In genomic region chr6:100929759-100930358, GRCm38 (mm10) we compare ENCODE assay signal across 10 mouse cellular contexts.
DNase-seq lines count a peak whose midpoint lies in the region; ATAC-seq and TF ChIP-seq lines count a peak whose summit lies in the region.
"Had no signal": no experiment of that assay in that cellular context is flagged by ENCODE, and none has a peak within 500 bp of the region (broad histone marks: within the 10 kb centered on the region; RNA-seq: fewer than 3 reads in every experiment).

No protein-coding gene starts in this region.

- H3K4me3 ChIP-seq in hindbrain, embryonic 16.5 days (ENCODE audit: low read length) = no peak overlapping the region
- no peak overlapping the region for H3K4me3 ChIP-seq in hindbrain, postnatal 0 days (ENCODE audit: low read length)
- no peak overlapping the region for H3K4me3 ChIP-seq in embryonic facial prominence, embryonic 12.5 days
- no peak overlapping the region for H3K4me3 ChIP-seq in forebrain, embryonic 12.5 days (replicated peaks)

- no peak overlapping the region for H3K9ac ChIP-seq in hindbrain, embryonic 16.5 days (ENCODE audit: low read depth, low read length)
- H3K9ac ChIP-seq in hindbrain, postnatal 0 days (replicated peaks; ENCODE audit: low read length) = no peak overlapping the region
- no peak overlapping the region for H3K9ac ChIP-seq in embryonic facial prominence, embryonic 12.5 days
- H3K9ac ChIP-seq in forebrain, embryonic 12.5 days = no peak overlapping the region

- DNase-seq in hindbrain, postnatal 0 days (ENCODE audit: low spot score) = no peak
- DNase-seq in brain, adult 2 months (ENCODE audit: low read depth, low spot score) = peak; percentile 82
- peak; percentile 40 to 79 for DNase-seq in left cerebral cortex, postnatal 25 days (ENCODE audit: low spot score in 2 of 2)
- DNase-seq in cerebellum, adult 11 months = no peak
- DNase-seq in adipocyte (ENCODE audit: low spot score) = no peak
- DNase-seq: cerebellum, postnatal 36 days; thymus, postnatal 36 days had no signal

- intact Hi-C loops in left cerebral cortex, postnatal 25 days (cut with DNase I) = no loop called here

- no peaks in the 10 kb centered on the region for H3K27me3 ChIP-seq in hindbrain, embryonic 16.5 days (replicated peaks; ENCODE audit: control insufficient read depth, insufficient read depth, low read length)
- H3K27me3 ChIP-seq in hindbrain, postnatal 0 days (ENCODE audit: insufficient read depth, low read length) = no peaks in the 10 kb centered on the region
- H3K27me3 ChIP-seq in embryonic facial prominence, embryonic 12.5 days = no peaks in the 10 kb centered on the region
- no peaks in the 10 kb centered on the region for H3K27me3 ChIP-seq in forebrain, embryonic 12.5 days

- H3K36me3 ChIP-seq in hindbrain, embryonic 16.5 days (ENCODE audit: control insufficient read depth, insufficient read depth, low read length) = no peaks in the 10 kb centered on the region
- H3K36me3 ChIP-seq in hindbrain, postnatal 0 days (ENCODE audit: insufficient read depth, low read length) = no peaks in the 10 kb centered on the region
- H3K36me3 ChIP-seq in embryonic facial prominence, embryonic 12.5 days = no peaks in the 10 kb centered on the region
- H3K36me3 ChIP-seq in forebrain, embryonic 12.5 days (replicated peaks) = no peaks in the 10 kb centered on the region

- WGBS in hindbrain, embryonic 16.5 days = 63% methylated on average over 10 of the region's 10 CpGs
- 60% methylated on average over 10 of the region's 10 CpGs for WGBS in hindbrain, postnatal 0 days
- 20% methylated on average over 10 of the region's 10 CpGs for WGBS in embryonic facial prominence, embryonic 12.5 days
- 70% methylated on average over 10 of the region's 10 CpGs for WGBS in forebrain, embryonic 12.5 days

- no peak for ATAC-seq in hindbrain, embryonic 16.5 days
- no peak for ATAC-seq in hindbrain, postnatal 0 days
- no peak for ATAC-seq in embryonic facial prominence, embryonic 12.5 days (ENCODE audit: insufficient number of reproducible peaks, insufficient read depth, low FRiP score, low TSS enrichment)
- ATAC-seq in forebrain, embryonic 12.5 days (ENCODE audit: low FRiP score) = no peak

- TF ChIP-seq CTCF in hindbrain, postnatal 0 days (IDR thresholded peaks at IDR 0.05; ENCODE audit: low read depth) = no peak

- no peaks in the 10 kb centered on the region for H3K9me3 ChIP-seq in hindbrain, embryonic 16.5 days (ENCODE audit: control insufficient read depth, low read length)
- no peaks in the 10 kb centered on the region for H3K9me3 ChIP-seq in hindbrain, postnatal 0 days (ENCODE audit: low read length)
- H3K9me3 ChIP-seq in embryonic facial prominence, embryonic 12.5 days = no peaks in the 10 kb centered on the region
- H3K9me3 ChIP-seq in forebrain, embryonic 12.5 days = no peaks in the 10 kb centered on the region

- 0 out of 2 replicates have a peak, but pooled peaks cover 2% of the 10 kb centered on the region for H3K4me1 ChIP-seq in hindbrain, embryonic 16.5 days (ENCODE audit: control insufficient read depth, insufficient read depth, low read depth, low read length)
- 0 out of 2 replicates have a peak, but pooled peaks cover 4% of the 10 kb centered on the region for H3K4me1 ChIP-seq in hindbrain, postnatal 0 days (ENCODE audit: insufficient read depth, low read length)
- peaks cover 22% of the 10 kb centered on the region for H3K4me1 ChIP-seq in embryonic facial prominence, embryonic 12.5 days
- H3K4me1 ChIP-seq in forebrain, embryonic 12.5 days = no peaks in the 10 kb centered on the region

- peak overlapping the region; percentile 21; the same call in 1 of the 2 replicates for H3K27ac ChIP-seq in hindbrain, embryonic 16.5 days (ENCODE audit: low read depth, low read length)
- H3K27ac ChIP-seq in hindbrain, postnatal 0 days = no peak overlapping the region
- H3K27ac ChIP-seq in embryonic facial prominence, embryonic 12.5 days = peak overlapping the region; percentile 74
- no peak overlapping the region for H3K27ac ChIP-seq in forebrain, embryonic 12.5 days

- H3K4me2 ChIP-seq in hindbrain, embryonic 16.5 days (ENCODE audit: low read length) = no peak overlapping the region
- no peak overlapping the region for H3K4me2 ChIP-seq in hindbrain, postnatal 0 days (ENCODE audit: low read depth, low read length)
- 0 out of 2 replicates have a peak overlapping the region, but pooled peaks have one; percentile 9 for H3K4me2 ChIP-seq in embryonic facial prominence, embryonic 12.5 days (replicated peaks)
- H3K4me2 ChIP-seq in forebrain, embryonic 12.5 days = no peak overlapping the region

Comparison
In these comparisons a context has a peak if more than half of its experiments do, and no peak if none do; other contexts are left out.
1. H3K27ac ChIP-seq: peak in hindbrain, embryonic 16.5 days (single experiment) and embryonic facial prominence, embryonic 12.5 days (single experiment); none in hindbrain, postnatal 0 days (single experiment) and forebrain, embryonic 12.5 days (single experiment).
2. DNase-seq: peak in brain, adult 2 months (single experiment) and left cerebral cortex, postnatal 25 days (2 of 2); none in hindbrain, postnatal 0 days (single experiment), cerebellum, adult 11 months (single experiment) and adipocyte (single experiment).